Mouse (Mus musculus): Measurements from ENCODE around the gene Cfdp1. TPM values are rescaled to one million over a fixed set of nuclear protein-coding genes. Genes with fewer than 3 reads are reported as not detected.

The Cfdp1 gene
- polyA plus RNA-seq, 1 experiment, result 5.8 TPM

GRCm38 (mm10) chr8:111810656-111811336, 43.3 kb downstream of the Cfdp1 start:
- WGBS, result 99% methylated on average over 2 of the region's 2 CpGs
- no peak for DNase-seq
- H3K4me3 ChIP-seq (ENCODE audit: control insufficient read depth, insufficient read depth, low read length), result no peak overlapping the region
- no peaks in the 10 kb centered on the region for H3K4me1 ChIP-seq (replicated peaks; ENCODE audit: control insufficient read depth, insufficient read depth, low read length)
- H3K27me3 ChIP-seq (ENCODE audit: control insufficient read depth, insufficient read depth, low read length), result no peaks in the 10 kb centered on the region
- no peaks in the 10 kb centered on the region for H3K36me3 ChIP-seq (ENCODE audit: control insufficient read depth, insufficient read depth, low read length)
- H3K27ac ChIP-seq (ENCODE audit: control insufficient read depth, insufficient read depth, low read length), result no peak overlapping the region
- TF ChIP-seq CTCF (IDR thresholded peaks at IDR 0.05; ENCODE audit: borderline replicate concordance, control insufficient read depth, extremely low read depth, insufficient read depth, low read length, poor library complexity) (no peak), POLR2A (IDR thresholded peaks at IDR 0.05; ENCODE audit: control insufficient read depth, extremely low read depth, insufficient read depth, low read length, poor library complexity) (no peak)

- H3K27me3 ChIP-seq (ENCODE audit: control insufficient read depth, insufficient read depth, low read length), result no peaks in the 10 kb centered on the region
- no peak for DNase-seq
- H3K4me1 ChIP-seq (replicated peaks; ENCODE audit: control insufficient read depth, insufficient read depth, low read length), result no peaks in the 10 kb centered on the region
- H3K27ac ChIP-seq (ENCODE audit: control insufficient read depth, insufficient read depth, low read length), result no peak overlapping the region
- TF ChIP-seq CTCF (IDR thresholded peaks at IDR 0.05; ENCODE audit: borderline replicate concordance, control insufficient read depth, extremely low read depth, insufficient read depth, low read length, poor library complexity) (no peak), POLR2A (IDR thresholded peaks at IDR 0.05; ENCODE audit: control insufficient read depth, extremely low read depth, insufficient read depth, low read length, poor library complexity) (no peak)
- no peak overlapping the region for H3K4me3 ChIP-seq (ENCODE audit: control insufficient read depth, insufficient read depth, low read length)
- H3K36me3 ChIP-seq (ENCODE audit: control insufficient read depth, insufficient read depth, low read length), result no peaks in the 10 kb centered on the region
- 97% methylated on average over 3 of the region's 3 CpGs for WGBS
Observed at GRCm38 (mm10) chr8:111808891-111809622, 45.0 kb downstream of the Cfdp1 start.

- H3K27ac ChIP-seq (ENCODE audit: control insufficient read depth, insufficient read depth, low read length), result no peak overlapping the region
- TF ChIP-seq CTCF (IDR thresholded peaks at IDR 0.05; ENCODE audit: borderline replicate concordance, control insufficient read depth, extremely low read depth, insufficient read depth, low read length, poor library complexity), result no peak
- no peak for TF ChIP-seq POLR2A (IDR thresholded peaks at IDR 0.05; ENCODE audit: control insufficient read depth, extremely low read depth, insufficient read depth, low read length, poor library complexity)
- H3K36me3 ChIP-seq (ENCODE audit: control insufficient read depth, insufficient read depth, low read length), result no peaks in the 10 kb centered on the region
- H3K4me3 ChIP-seq (ENCODE audit: control insufficient read depth, insufficient read depth, low read length), result no peak overlapping the region
- H3K27me3 ChIP-seq (ENCODE audit: control insufficient read depth, insufficient read depth, low read length), result no peaks in the 10 kb centered on the region
- no peak for DNase-seq
- 95% methylated on average over 3 of the region's 3 CpGs for WGBS
- H3K4me1 ChIP-seq (replicated peaks; ENCODE audit: control insufficient read depth, insufficient read depth, low read length), result no peaks in the 10 kb centered on the region
Observed at GRCm38 (mm10) chr8:111808006-111808405, 46.1 kb downstream of the Cfdp1 start.

- Histone ChIP-seq H3K27me3 (ENCODE audit: control insufficient read depth, insufficient read depth, low read length) (no peaks in the 10 kb centered on the region), H3K27ac (ENCODE audit: control insufficient read depth, insufficient read depth, low read length) (no peak overlapping the region), H3K4me1 (replicated peaks; ENCODE audit: control insufficient read depth, insufficient read depth, low read length) (no peaks in the 10 kb centered on the region), H3K36me3 (ENCODE audit: control insufficient read depth, insufficient read depth, low read length) (no peaks in the 10 kb centered on the region), H3K4me3 (ENCODE audit: control insufficient read depth, insufficient read depth, low read length) (no peak overlapping the region)
- no peak for DNase-seq
- TF ChIP-seq CTCF (IDR thresholded peaks at IDR 0.05; ENCODE audit: borderline replicate concordance, control insufficient read depth, extremely low read depth, insufficient read depth, low read length, poor library complexity), result no peak
- no peak for TF ChIP-seq POLR2A (IDR thresholded peaks at IDR 0.05; ENCODE audit: control insufficient read depth, extremely low read depth, insufficient read depth, low read length, poor library complexity)
- 94% methylated on average over 8 of the region's 8 CpGs for WGBS
Observed at GRCm38 (mm10) chr8:111803362-111803761, 50.7 kb downstream of the Cfdp1 start.

- Histone ChIP-seq H3K27ac (ENCODE audit: control insufficient read depth, insufficient read depth, low read length) (no peak overlapping the region), H3K4me3 (ENCODE audit: control insufficient read depth, insufficient read depth, low read length) (no peak overlapping the region), H3K27me3 (ENCODE audit: control insufficient read depth, insufficient read depth, low read length) (no peaks in the 10 kb centered on the region), H3K4me1 (replicated peaks; ENCODE audit: control insufficient read depth, insufficient read depth, low read length) (no peaks in the 10 kb centered on the region), H3K36me3 (ENCODE audit: control insufficient read depth, insufficient read depth, low read length) (no peaks in the 10 kb centered on the region)
- TF ChIP-seq CTCF (IDR thresholded peaks at IDR 0.05; ENCODE audit: borderline replicate concordance, control insufficient read depth, extremely low read depth, insufficient read depth, low read length, poor library complexity) (no peak), POLR2A (IDR thresholded peaks at IDR 0.05; ENCODE audit: control insufficient read depth, extremely low read depth, insufficient read depth, low read length, poor library complexity) (no peak)
- DNase-seq, result no peak
- 96% methylated on average over 7 of the region's 7 CpGs for WGBS
Observed at GRCm38 (mm10) chr8:111802256-111802655, 51.8 kb downstream of the Cfdp1 start.

- H3K36me3 ChIP-seq (ENCODE audit: control insufficient read depth, insufficient read depth, low read length), result no peaks in the 10 kb centered on the region
- DNase-seq, result no peak
- H3K4me1 ChIP-seq (replicated peaks; ENCODE audit: control insufficient read depth, insufficient read depth, low read length), result no peaks in the 10 kb centered on the region
- no peak overlapping the region for H3K27ac ChIP-seq (ENCODE audit: control insufficient read depth, insufficient read depth, low read length)
- WGBS, result 95% methylated on average over 6 of the region's 6 CpGs
- H3K4me3 ChIP-seq (ENCODE audit: control insufficient read depth, insufficient read depth, low read length), result no peak overlapping the region
- no peak for TF ChIP-seq CTCF (IDR thresholded peaks at IDR 0.05; ENCODE audit: borderline replicate concordance, control insufficient read depth, extremely low read depth, insufficient read depth, low read length, poor library complexity)
- TF ChIP-seq POLR2A (IDR thresholded peaks at IDR 0.05; ENCODE audit: control insufficient read depth, extremely low read depth, insufficient read depth, low read length, poor library complexity), result no peak
- no peaks in the 10 kb centered on the region for H3K27me3 ChIP-seq (ENCODE audit: control insufficient read depth, insufficient read depth, low read length)
Observed at GRCm38 (mm10) chr8:111801456-111801855, 52.6 kb downstream of the Cfdp1 start.
